Mouse (Mus musculus) testis, adult 2 months (tissue): Measurements from ENCODE around the gene Ppp1r12b. TPM values are rescaled to one million over a fixed set of nuclear protein-coding genes. Genes with fewer than 3 reads are reported as not detected.

Experiments
- H3K27ac ChIP-seq: fragments of 200-500 bp; 2 replicates; pipeline ENCODE4 v1.5.1; 2012; ENCODE audit warnings: low read depth, low read length; ENCODE audit not compliant: control insufficient read depth, insufficient read depth
- H3K27me3 ChIP-seq: fragments of 200-500 bp; 2 replicates; pipeline ENCODE4 v1.6.1; 2012; ENCODE audit warnings: mild to moderate bottlenecking, low read length, moderate library complexity; ENCODE audit not compliant: control insufficient read depth, insufficient read depth
- H3K36me3 ChIP-seq: fragments of 200-500 bp; 2 replicates; pipeline ENCODE4 v1.6.1; 2012; ENCODE audit warnings: mild to moderate bottlenecking, low read length; ENCODE audit not compliant: control insufficient read depth, insufficient read depth
- H3K4me1 ChIP-seq: fragments of 200-500 bp; 2 replicates; pipeline ENCODE4 v1.6.1; 2012; ENCODE audit warnings: low read length; ENCODE audit not compliant: control insufficient read depth, insufficient read depth
- H3K4me3 ChIP-seq: fragments of 200-500 bp; 2 replicates; pipeline ENCODE4 v1.5.1; 2012; ENCODE audit warnings: low read depth, mild to moderate bottlenecking, low read length, moderate library complexity, mixed read lengths; ENCODE audit not compliant: control insufficient read depth
- CTCF ChIP-seq: fragments of 200-500 bp; IDR thresholded peaks from 2 replicates; pipeline ENCODE4 v1.5.1; 2012; ENCODE audit warnings: low read depth, mild to moderate bottlenecking, inconsistent platforms, low read length, moderate library complexity; ENCODE audit not compliant: control insufficient read depth, insufficient read depth, insufficient replicate concordance
- POLR2A ChIP-seq: fragments of 200-500 bp; IDR thresholded peaks from 2 replicates; pipeline ENCODE4 v1.6.1; 2012; ENCODE audit warnings: low read depth, mild to moderate bottlenecking, inconsistent platforms, low read length, moderate library complexity; ENCODE audit not compliant: control insufficient read depth
- polyA plus RNA-seq: library from polyadenylated mRNA; depleted of rRNA; stranded (reverse); fragments of >200 nt; gene quantifications from 2 replicates; pipeline ENCODE4 v1.2.3, GENCODE M21; 2012

Gene Ppp1r12b
- polyA plus RNA-seq, 1 experiment: 7.1 TPM

- H3K4me1 ChIP-seq: peaks cover 15% of the 10 kb centered on the region
- no peaks in the 10 kb centered on the region for H3K36me3 ChIP-seq
- no peak overlapping the region for H3K4me3 ChIP-seq
- H3K27ac ChIP-seq: no peak overlapping the region
- H3K27me3 ChIP-seq: no peaks in the 10 kb centered on the region
- TF ChIP-seq POLR2A (no peak), CTCF (no peak)
Observed at GRCm38 (mm10) chr1:134712781-134713299, 242.9 kb downstream of the Ppp1r12b start.

GRCm38 (mm10) chr1:134711653-134712052 lies 244.1 kb downstream of the Ppp1r12b start:
- H3K27ac ChIP-seq: no peak overlapping the region
- H3K36me3 ChIP-seq: no peaks in the 10 kb centered on the region
- peaks cover 15% of the 10 kb centered on the region for H3K4me1 ChIP-seq
- H3K4me3 ChIP-seq: no peak overlapping the region
- no peaks in the 10 kb centered on the region for H3K27me3 ChIP-seq
- TF ChIP-seq CTCF (no peak), POLR2A (no peak)

- no peak overlapping the region for H3K27ac ChIP-seq
- no peak for TF ChIP-seq CTCF
- no peak for TF ChIP-seq POLR2A
- no peaks in the 10 kb centered on the region for H3K27me3 ChIP-seq
- peaks cover 15% of the 10 kb centered on the region for H3K4me1 ChIP-seq
- no peak overlapping the region for H3K4me3 ChIP-seq
- no peaks in the 10 kb centered on the region for H3K36me3 ChIP-seq
Observed at GRCm38 (mm10) chr1:134711061-134711460, 244.7 kb downstream of the Ppp1r12b start.

DNA sequence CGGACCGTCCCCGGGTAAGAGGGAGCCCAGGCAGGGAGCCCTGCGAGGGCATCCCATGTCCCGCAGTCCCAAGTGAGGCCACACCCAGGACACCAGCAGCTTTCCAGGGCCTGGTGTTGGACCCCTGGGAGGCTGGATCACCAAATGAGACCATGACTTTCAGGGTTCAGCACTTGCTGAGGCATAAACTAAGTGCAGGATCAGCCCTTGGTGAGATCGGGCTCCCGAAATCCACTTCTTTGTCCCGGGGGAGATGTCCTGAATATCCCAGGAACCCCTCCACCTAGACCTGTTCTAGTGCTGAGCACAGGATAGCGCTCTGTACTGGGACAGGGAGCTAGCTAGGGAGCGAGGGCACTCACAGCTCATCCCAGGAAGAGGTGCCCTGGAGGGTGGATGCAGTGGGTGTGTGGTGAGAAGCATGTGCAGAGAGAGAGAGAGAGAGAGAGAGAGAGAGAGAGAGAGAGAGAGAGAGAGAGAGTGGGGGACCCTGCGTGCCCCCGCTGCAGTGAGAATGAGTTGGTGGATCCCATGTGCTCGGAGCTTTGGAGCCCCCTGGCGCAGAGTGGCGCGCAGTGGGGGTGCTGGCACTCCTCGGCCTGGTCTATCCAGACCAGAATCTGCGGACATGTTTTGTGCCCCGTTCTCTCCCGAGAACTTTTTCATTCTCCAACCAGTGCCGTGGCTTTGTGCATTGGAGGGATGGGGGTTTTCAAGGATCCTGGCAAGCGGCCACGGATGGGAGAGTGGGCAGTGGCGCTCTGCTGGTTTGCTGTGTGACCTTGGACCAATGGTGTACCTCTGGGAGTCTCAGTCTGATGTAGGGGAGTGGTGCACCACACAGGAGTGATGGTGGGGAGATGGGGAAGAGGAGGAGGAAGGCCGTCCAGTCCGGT lies 246.1 kb downstream of the Ppp1r12b start:
- no peaks in the 10 kb centered on the region for H3K36me3 ChIP-seq
- TF ChIP-seq POLR2A (no peak), CTCF (no peak)
- no peaks in the 10 kb centered on the region for H3K27me3 ChIP-seq
- peaks cover 15% of the 10 kb centered on the region for H3K4me1 ChIP-seq
- H3K4me3 ChIP-seq: peak overlapping the region; percentile 23
- H3K27ac ChIP-seq: no peak overlapping the region

DNA sequence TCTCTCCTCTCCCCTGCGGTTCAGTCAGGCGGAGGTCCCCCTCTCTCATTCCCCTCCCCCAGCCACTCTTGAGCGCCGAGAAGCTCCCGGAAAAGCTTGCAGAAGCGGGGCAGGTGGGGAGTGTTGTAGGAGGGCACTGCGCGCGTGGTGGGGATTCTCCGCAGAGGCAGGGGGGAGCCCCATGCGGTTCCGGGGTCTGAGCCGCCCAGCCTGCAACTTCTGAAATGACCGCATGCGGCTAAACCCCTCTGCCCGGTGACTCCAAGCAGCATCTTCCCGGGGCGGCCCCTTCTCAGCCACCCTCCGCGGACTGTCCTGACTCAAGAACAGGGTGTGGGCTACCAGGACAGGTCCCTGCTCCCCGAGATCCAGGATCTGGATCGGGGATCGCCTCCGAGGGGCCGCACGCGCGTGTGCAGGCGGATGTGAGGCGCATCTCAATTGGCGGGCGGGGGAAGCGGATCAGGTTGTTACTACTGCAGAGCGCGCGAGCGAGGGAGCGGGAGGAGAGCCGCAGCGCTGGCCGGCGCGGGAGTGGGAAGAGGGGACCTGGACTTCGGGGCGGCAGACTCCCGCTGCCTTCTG lies 246.8 kb downstream of the Ppp1r12b start:
- TF ChIP-seq CTCF: no peak
- TF ChIP-seq POLR2A: no peak
- Histone ChIP-seq H3K4me1 (peaks cover 15% of the 10 kb centered on the region), H3K27me3 (no peaks in the 10 kb centered on the region), H3K27ac (no peak overlapping the region), H3K36me3 (no peaks in the 10 kb centered on the region), H3K4me3 (peak overlapping the region; percentile 23)

DNA sequence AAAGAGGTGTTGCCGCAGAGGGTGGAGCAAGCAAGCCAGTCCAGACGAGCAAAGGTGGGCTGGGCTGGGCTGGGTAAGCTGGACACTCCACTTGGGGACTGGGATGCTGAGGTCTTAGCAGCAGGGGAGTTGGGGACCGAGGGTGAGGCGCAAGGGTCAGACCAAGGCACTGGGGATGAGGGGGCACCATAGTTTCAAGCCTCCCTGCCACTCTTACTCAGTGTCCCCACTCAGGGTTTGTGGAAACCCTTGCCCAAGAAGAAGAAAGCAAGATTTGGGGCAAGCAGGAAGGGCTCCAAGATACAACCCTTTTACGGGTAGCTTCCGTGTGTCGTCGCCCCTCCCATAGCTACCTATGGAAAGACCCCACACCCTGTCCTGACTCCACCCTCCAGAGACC lies 247.5 kb downstream of the Ppp1r12b start:
- Histone ChIP-seq H3K36me3 (no peaks in the 10 kb centered on the region), H3K4me1 (peaks cover 15% of the 10 kb centered on the region), H3K27me3 (no peaks in the 10 kb centered on the region), H3K27ac (no peak overlapping the region), H3K4me3 (no peak overlapping the region)
- TF ChIP-seq CTCF (no peak), POLR2A (no peak)

GRCm38 (mm10) chr1:134707516-134707915 lies 248.2 kb downstream of the Ppp1r12b start:
- Histone ChIP-seq H3K4me1 (peaks cover 15% of the 10 kb centered on the region), H3K27ac (no peak overlapping the region), H3K36me3 (no peaks in the 10 kb centered on the region), H3K27me3 (no peaks in the 10 kb centered on the region), H3K4me3 (no peak overlapping the region)
- TF ChIP-seq POLR2A: no peak
- no peak for TF ChIP-seq CTCF
